Mouse (Mus musculus) myocyte (in vitro differentiated cells): ENCODE measurements at regions not wholly inside any gene's neighbourhood (a gene's known extent, or its start where the extent isn't known, plus 50 kb on each side); places are given as distances from the start of the nearest gene placed in this dataset.

ENCODE experiments used
- E2F4 ChIP-seq: IDR thresholded peaks from one replicate; pipeline ENCODE4 v1.6.1; 2011; ENCODE audit warnings: mild to moderate bottlenecking, control low read depth, moderate library complexity; ENCODE audit not compliant: insufficient read depth
- MYOD1 ChIP-seq, 3 experiments: IDR thresholded peaks; one replicate each; pipeline ENCODE4 v1.6.1; 2011; ENCODE audit warnings: control low read depth in 2 of 3, low read depth in 2 of 3, mild to moderate bottlenecking in 2 of 3, moderate library complexity in 1 of 3; ENCODE audit not compliant: insufficient read length in 2 of 3, control insufficient read depth in 1 of 3
- MYOG ChIP-seq, 3 experiments: IDR thresholded peaks; one replicate each; pipeline ENCODE4 v1.6.1; 2011; ENCODE audit warnings: control low read depth in 2 of 3, low read depth in 2 of 3, mild to moderate bottlenecking in 2 of 3; ENCODE audit not compliant: insufficient read length in 2 of 3, control insufficient read depth in 1 of 3, insufficient read depth in 1 of 3
- POLR2A ChIP-seq: IDR thresholded peaks from one replicate; pipeline ENCODE4 v1.6.1; 2011; ENCODE audit warnings: low read depth, mild to moderate bottlenecking, control low read depth, moderate library complexity; ENCODE audit not compliant: insufficient read length
- POLR2AphosphoS2 ChIP-seq: IDR thresholded peaks from one replicate; pipeline ENCODE4 v1.6.1; 2011; ENCODE audit warnings: low read depth, control low read depth; ENCODE audit not compliant: insufficient read length
- TCF12 ChIP-seq: IDR thresholded peaks from one replicate; pipeline ENCODE4 v1.6.1; 2011; ENCODE audit warnings: mild to moderate bottlenecking, control low read depth; ENCODE audit not compliant: poor library complexity, insufficient read depth, severe bottlenecking
- USF1 ChIP-seq: IDR thresholded peaks from one replicate; pipeline ENCODE4 v1.6.1; 2011; ENCODE audit warnings: low read depth, mild to moderate bottlenecking, control low read depth, moderate library complexity

GRCm38 (mm10) chr13:101957782-101958181, 189.8 kb upstream of the Pik3r1 start:
- TF ChIP-seq POLR2A (no peak), MYOD1 (IDR thresholded peaks at IDR 0.05; ENCODE audit: control insufficient read depth in 1 of 3, insufficient read length in 2 of 3, low read depth in 2 of 3) (no peak), POLR2AphosphoS2 (no peak), USF1 (no peak), TCF12 (no peak), E2F4 (no peak), MYOG (IDR thresholded peaks at IDR 0.05; ENCODE audit: control insufficient read depth in 1 of 3, insufficient read depth in 1 of 3, insufficient read length in 2 of 3, low read depth in 2 of 3) (no peak)
